Mouse (Mus musculus) testis, adult 2 months (tissue): ENCODE data around the gene Rab5c.

Source experiments
- CTCF ChIP-seq: fragments of 200-500 bp; IDR thresholded peaks from 2 replicates; pipeline ENCODE4 v1.5.1; 2012; ENCODE audit warnings: low read depth, mild to moderate bottlenecking, inconsistent platforms, low read length, moderate library complexity; ENCODE audit not compliant: control insufficient read depth, insufficient read depth, insufficient replicate concordance
- POLR2A ChIP-seq: fragments of 200-500 bp; IDR thresholded peaks from 2 replicates; pipeline ENCODE4 v1.6.1; 2012; ENCODE audit warnings: low read depth, mild to moderate bottlenecking, inconsistent platforms, low read length, moderate library complexity; ENCODE audit not compliant: control insufficient read depth

GRCm38 (mm10) chr11:100728601-100729000 is 9.4 kb downstream of the Rab5c start:
- no peak for TF ChIP-seq POLR2A
- no peak for TF ChIP-seq CTCF
